Mouse (Mus musculus) heart, postnatal 0 days (tissue): ENCODE measurements around the gene Reln.

Experiments used
- CTCF ChIP-seq: IDR thresholded peaks from 2 replicates; pipeline ENCODE4 v1.5.1; 2016; ENCODE audit warnings: antibody characterized with exemption, control low read depth, low read depth
- EP300 ChIP-seq: IDR thresholded peaks from 2 replicates; pipeline ENCODE4 v1.6.1; 2016; ENCODE audit warnings: antibody characterized with exemption, low read depth

DNA sequence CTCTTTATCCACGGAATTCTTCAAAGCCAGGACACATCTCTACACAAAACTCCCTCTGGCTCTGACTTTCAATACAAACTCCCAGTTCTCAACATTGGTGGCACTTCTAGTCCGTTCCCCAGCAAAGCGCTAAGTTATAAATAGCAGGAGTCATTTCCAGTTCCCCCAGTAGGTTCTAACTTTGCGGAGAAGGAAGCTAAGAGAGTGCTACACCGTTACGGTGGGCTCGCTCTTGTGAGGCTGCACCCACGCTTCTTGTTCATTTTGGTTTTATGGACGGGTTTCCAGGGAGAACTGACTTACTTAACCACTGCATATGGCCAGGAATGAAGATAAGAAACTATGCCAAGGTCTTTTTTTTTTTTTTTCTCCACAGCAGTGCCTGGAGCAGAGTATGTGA lies 405.1 kb downstream of the Reln start:
- no peak for TF ChIP-seq CTCF
- no peak for TF ChIP-seq EP300
